Mouse (Mus musculus): ENCODE measurements around the gene Crocc2.

DNA sequence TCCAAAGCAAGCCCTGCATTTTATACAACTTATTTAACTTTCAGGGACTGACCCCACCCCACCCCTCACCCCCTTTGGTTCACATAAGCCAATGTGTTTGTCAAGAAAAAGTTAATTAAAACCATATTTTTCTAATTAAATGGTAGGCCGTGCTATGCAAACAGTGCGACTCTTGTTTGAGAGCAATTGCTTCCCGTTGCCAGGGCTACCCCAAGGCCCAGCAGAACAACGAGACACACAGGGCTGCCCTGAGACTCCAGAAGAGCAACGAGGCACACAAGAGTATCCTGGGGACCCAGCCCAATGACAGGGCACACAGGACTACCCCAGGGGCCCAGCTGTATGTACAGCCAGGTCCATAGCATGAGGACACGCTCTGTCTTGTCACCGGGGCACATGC is 52.3 kb downstream of the Crocc2 start:
- no peak for TF ChIP-seq CTCF (IDR thresholded peaks at IDR 0.05; ENCODE audit: control insufficient read depth, insufficient read depth, insufficient read length)
- no peak for TF ChIP-seq MAX (IDR thresholded peaks at IDR 0.05)
- TF ChIP-seq USF1 (IDR thresholded peaks at IDR 0.05; ENCODE audit: low read depth), result no peak
- no peak for TF ChIP-seq MYOG (IDR thresholded peaks at IDR 0.05; ENCODE audit: control insufficient read depth, extremely low read depth, insufficient read length)
- TF ChIP-seq MYOD1 (IDR thresholded peaks at IDR 0.05; ENCODE audit: control insufficient read depth, insufficient read length, low read depth), result no peak

Data from C2C12 (cell line).